Mouse (Mus musculus) forebrain, embryonic 14.5 days (tissue): Measurements from ENCODE around the gene Sirt6. TPM values are rescaled to one million over a fixed set of nuclear protein-coding genes. Genes with fewer than 3 reads are reported as not detected.

Experiments used
- ATAC-seq: fragments of 200-750 bp; cut with Nextera tagmentation; 2 replicates; pipeline ENCODE4 v1.8.0; 2017; ENCODE audit warnings: mild to moderate bottlenecking, moderate library complexity
- DNase-seq: peaks from one replicate; pipeline ENCODE4 v3.0.0-alpha.2; 2015; ENCODE audit warnings: low spot score
- H3K27ac ChIP-seq: fragments of 300-500 bp; sonication (generic); 2 replicates; pipeline ENCODE4 v1.5.1; 2014; ENCODE audit warnings: low read depth, mild to moderate bottlenecking, control low read depth, low read length, moderate library complexity
- H3K27me3 ChIP-seq: fragments of 300-500 bp; sonication (generic); replicated peaks from 2 replicates; pipeline ENCODE4 v1.6.1; 2014; ENCODE audit warnings: low read length, control low read depth, mixed read lengths; ENCODE audit not compliant: control insufficient read depth, insufficient read depth
- H3K36me3 ChIP-seq: fragments of 300-500 bp; sonication (generic); 2 replicates; pipeline ENCODE4 v1.6.1; 2014; ENCODE audit warnings: low read length, control low read depth; ENCODE audit not compliant: control insufficient read depth, insufficient read depth
- H3K4me1 ChIP-seq: fragments of 300-500 bp; sonication (generic); 2 replicates; pipeline ENCODE4 v1.6.1; 2014; ENCODE audit warnings: antibody characterized with exemption, low read length, control low read depth; ENCODE audit not compliant: control insufficient read depth, insufficient read depth
- H3K4me2 ChIP-seq: fragments of 300-500 bp; sonication (generic); 2 replicates; pipeline ENCODE4 v1.6.1; 2014; ENCODE audit warnings: mild to moderate bottlenecking, control low read depth, low read length
- H3K4me3 ChIP-seq: fragments of 300-500 bp; sonication (generic); 2 replicates; pipeline ENCODE4 v1.5.1; 2014; ENCODE audit warnings: low read depth, low read length, control low read depth
- H3K9ac ChIP-seq: fragments of 300-500 bp; sonication (generic); 2 replicates; pipeline ENCODE4 v1.6.1; 2014; ENCODE audit warnings: mild to moderate bottlenecking, low read length, control low read depth, moderate library complexity
- H3K9me3 ChIP-seq: fragments of 300-500 bp; sonication (generic); replicated peaks from 2 replicates; pipeline ENCODE4 v1.6.1; 2016; ENCODE audit warnings: low read length, control low read depth, mixed read lengths; ENCODE audit not compliant: control insufficient read depth
- WGBS: fragments of 180-500 bp; shearing (Covaris S2); extraction: QIAGEN DNeasy Blood & Tissue Kit; methylation state at CpG from one replicate; pipeline ENCODE4 v1.1.7; 2014; 5-methylcytosine and 5-hydroxymethylcytosine counted together
- polyA plus RNA-seq: library from polyadenylated mRNA; unstranded; fragments of >200 nt; fragmentation: Nextera tagmentation; extraction: Ambion mirVana; gene quantifications from 2 replicates; pipeline ENCODE4 v1.2.1, GENCODE M21; 2014

Sirt6 gene
- polyA plus RNA-seq, 1 experiment from 2014 or later = 47.4 TPM

- no peak for ATAC-seq
- peak within 1 kb of the TSS; percentile 80 for H3K27ac ChIP-seq
- DNase-seq = no peak
- peaks cover 13% of the 10 kb centered on the region for H3K4me1 ChIP-seq
- peaks cover 20% of the 10 kb centered on the region for H3K36me3 ChIP-seq
- H3K4me2 ChIP-seq = peak within 1 kb of the TSS; percentile 84
- no peaks in the 10 kb centered on the region for H3K9me3 ChIP-seq
- H3K9ac ChIP-seq = peak within 1 kb of the TSS; percentile 87
- no peaks in the 10 kb centered on the region for H3K27me3 ChIP-seq
- H3K4me3 ChIP-seq = peak within 1 kb of the TSS; percentile 78
- 85% methylated on average over 16 of the region's 16 CpGs for WGBS
These were observed 793 bp upstream of the Sirt6 start, which contains the start of gene Ankrd24 for GRCm38 (mm10) chr10:81628390-81628789. TSS of gene Ankrd24 (plus strand) at chr10:81628540.

DNA sequence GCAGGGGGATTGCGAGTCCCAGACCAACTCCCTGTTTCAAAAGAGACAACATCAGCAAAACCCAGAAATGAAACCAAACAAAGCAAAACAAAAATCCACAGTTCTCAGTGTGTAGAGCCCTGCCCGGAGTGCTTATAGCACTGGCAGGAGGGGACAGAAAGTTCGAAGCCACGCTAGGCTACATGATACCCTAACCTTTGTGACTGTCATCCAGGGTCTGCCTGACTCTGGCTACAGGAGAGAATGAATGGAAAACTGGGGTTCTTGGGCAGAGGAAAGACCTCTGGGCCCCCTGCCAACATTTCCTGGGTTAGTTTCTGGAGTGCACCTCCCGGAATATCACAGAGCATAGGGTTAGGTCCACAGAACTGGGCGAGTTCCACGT lies 231 bp upstream of the Sirt6 start:
- ATAC-seq (peak; percentile 47), DNase-seq (no peak)
- Histone ChIP-seq H3K4me2 (peak overlapping the region; percentile 84), H3K27me3 (no peaks in the 10 kb centered on the region), H3K9ac (peak overlapping the region; percentile 87), H3K36me3 (peaks cover 23% of the 10 kb centered on the region), H3K9me3 (no peaks in the 10 kb centered on the region), H3K27ac (peak overlapping the region; percentile 80), H3K4me1 (peaks cover 10% of the 10 kb centered on the region), H3K4me3 (peak overlapping the region; percentile 78)
- WGBS = 69% methylated on average over 7 of the region's 7 CpGs

- H3K4me3 ChIP-seq = peak overlapping the region; percentile 78
- 92% methylated on average over 22 of the region's 22 CpGs for WGBS
These were observed 1.2 kb downstream of the Sirt6 start for GRCm38 (mm10) chr10:81626101-81626993.

GRCm38 (mm10) chr10:81623441-81623840 lies 4.2 kb downstream of the Sirt6 start:
- DNase-seq = no peak
- Histone ChIP-seq H3K27me3 (no peaks in the 10 kb centered on the region), H3K9me3 (no peaks in the 10 kb centered on the region), H3K27ac (no peak overlapping the region), H3K4me1 (peaks cover 10% of the 10 kb centered on the region), H3K4me3 (no peak overlapping the region), H3K4me2 (no peak overlapping the region), H3K9ac (no peak overlapping the region), H3K36me3 (peaks cover 45% of the 10 kb centered on the region)
- ATAC-seq = no peak
- WGBS = 68% methylated on average over 8 of the region's 8 CpGs

More at GRCm38 (mm10) chr10:81626101-81626993, 1.2 kb downstream of the Sirt6 start:
- no peak for DNase-seq
- Histone ChIP-seq H3K9ac (peak overlapping the region; percentile 87), H3K27ac (peak overlapping the region; percentile 80; the same call in 1 of the 2 replicates), H3K36me3 (peaks cover 37% of the 10 kb centered on the region), H3K4me1 (peaks cover 10% of the 10 kb centered on the region), H3K4me2 (peak overlapping the region; percentile 84), H3K27me3 (no peaks in the 10 kb centered on the region), H3K9me3 (no peaks in the 10 kb centered on the region)
- ATAC-seq = peak; percentile 1; the same call in 1 of the 2 replicates

GRCm38 (mm10) chr10:81620786-81621185 lies 6.8 kb downstream of the Sirt6 start:
- Histone ChIP-seq H3K9me3 (no peaks in the 10 kb centered on the region), H3K4me1 (no peaks in the 10 kb centered on the region), H3K4me3 (no peak overlapping the region), H3K9ac (no peak overlapping the region), H3K27ac (no peak overlapping the region), H3K4me2 (no peak overlapping the region), H3K36me3 (peaks cover 45% of the 10 kb centered on the region), H3K27me3 (no peaks in the 10 kb centered on the region)
- WGBS = 62% methylated on average over 9 of the region's 9 CpGs
- ATAC-seq = no peak
- no peak for DNase-seq

DNA sequence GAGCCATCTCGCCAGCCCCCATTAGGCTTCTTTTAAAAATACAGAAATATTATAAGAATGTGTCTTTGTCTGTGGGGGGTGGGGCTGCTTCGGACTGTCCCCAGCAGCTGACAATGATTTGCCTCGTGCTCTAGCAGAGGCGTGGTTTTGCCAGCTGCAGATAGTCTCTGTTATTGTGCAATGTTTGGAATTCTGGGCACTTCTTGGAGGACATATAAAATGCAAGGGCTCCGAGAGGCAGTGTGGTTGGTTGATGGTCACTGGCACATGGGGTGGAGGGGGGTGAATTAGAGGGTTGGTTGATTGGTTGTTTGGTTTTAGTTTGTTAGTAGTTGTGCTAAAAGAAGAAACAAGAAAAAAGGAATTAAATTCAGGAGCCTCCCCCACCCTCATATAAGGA lies 7.6 kb downstream of the Sirt6 start:
- Histone ChIP-seq H3K9me3 (no peaks in the 10 kb centered on the region), H3K27me3 (no peaks in the 10 kb centered on the region), H3K9ac (no peak overlapping the region), H3K4me1 (no peaks in the 10 kb centered on the region), H3K4me2 (no peak overlapping the region), H3K36me3 (peaks cover 41% of the 10 kb centered on the region), H3K27ac (no peak overlapping the region), H3K4me3 (no peak overlapping the region)
- ATAC-seq = no peak
- DNase-seq = no peak
- WGBS = 93% methylated on average over 5 of the region's 5 CpGs

DNA sequence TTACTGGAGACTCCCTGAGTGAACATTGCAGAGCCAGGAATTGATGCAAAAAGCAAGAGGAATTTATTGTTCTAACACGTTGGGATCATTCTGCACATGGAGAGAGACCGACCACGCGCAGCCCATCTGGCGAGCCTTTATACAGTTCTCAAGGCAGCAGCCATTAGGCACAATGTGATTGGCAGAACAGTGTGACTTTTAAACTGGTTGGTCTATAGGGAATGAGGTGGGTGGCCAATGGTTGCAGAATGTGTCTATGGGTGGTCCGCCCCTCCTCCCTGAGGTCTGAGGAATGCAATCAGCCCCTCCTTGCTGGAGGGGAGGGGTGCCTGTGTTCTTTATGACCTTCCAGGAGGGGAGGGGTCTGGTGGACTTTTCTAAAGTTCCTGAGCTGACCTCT lies 12.1 kb downstream of the Sirt6 start:
- Histone ChIP-seq H3K36me3 (peaks cover under 1% of the 10 kb centered on the region; the same call in 1 of the 2 replicates), H3K9ac (no peak overlapping the region), H3K4me1 (no peaks in the 10 kb centered on the region), H3K4me2 (no peak overlapping the region), H3K9me3 (0 out of 2 replicates have a peak, but pooled peaks cover 4% of the 10 kb centered on the region), H3K4me3 (no peak overlapping the region), H3K27ac (no peak overlapping the region), H3K27me3 (no peaks in the 10 kb centered on the region)
- 67% methylated on average over 6 of the region's 6 CpGs for WGBS
- DNase-seq (no peak), ATAC-seq (no peak)

DNA sequence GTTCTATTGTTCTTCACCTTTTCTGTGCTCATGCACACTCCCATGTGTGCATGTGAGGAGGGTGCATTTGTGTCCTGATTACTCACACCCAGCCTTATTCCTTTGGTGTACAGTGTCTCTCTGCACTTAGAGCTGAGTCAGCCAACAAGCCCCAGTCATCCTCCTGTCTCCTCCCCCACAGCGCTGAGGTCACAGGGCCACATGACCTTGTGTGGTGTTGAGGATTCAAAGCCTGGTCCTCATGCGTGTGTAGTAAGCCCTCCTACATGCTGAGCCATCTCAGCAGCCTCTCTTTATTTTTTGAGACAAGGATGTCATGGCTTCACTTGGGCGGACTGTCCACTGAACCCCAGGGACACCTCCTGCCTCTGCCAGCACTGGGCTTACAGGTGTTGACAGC lies 14.8 kb downstream of the Sirt6 start:
- no peak overlapping the region for H3K4me3 ChIP-seq
- no peak overlapping the region for H3K4me2 ChIP-seq
- DNase-seq (no peak), ATAC-seq (no peak)
- H3K27me3 ChIP-seq = no peaks in the 10 kb centered on the region
- H3K36me3 ChIP-seq = no peaks in the 10 kb centered on the region
- H3K9ac ChIP-seq = no peak overlapping the region
- WGBS = 70% methylated on average over 3 of the region's 3 CpGs
- H3K27ac ChIP-seq = no peak overlapping the region
- 0 out of 2 replicates have a peak, but pooled peaks cover 4% of the 10 kb centered on the region for H3K9me3 ChIP-seq
- H3K4me1 ChIP-seq = no peaks in the 10 kb centered on the region

DNA sequence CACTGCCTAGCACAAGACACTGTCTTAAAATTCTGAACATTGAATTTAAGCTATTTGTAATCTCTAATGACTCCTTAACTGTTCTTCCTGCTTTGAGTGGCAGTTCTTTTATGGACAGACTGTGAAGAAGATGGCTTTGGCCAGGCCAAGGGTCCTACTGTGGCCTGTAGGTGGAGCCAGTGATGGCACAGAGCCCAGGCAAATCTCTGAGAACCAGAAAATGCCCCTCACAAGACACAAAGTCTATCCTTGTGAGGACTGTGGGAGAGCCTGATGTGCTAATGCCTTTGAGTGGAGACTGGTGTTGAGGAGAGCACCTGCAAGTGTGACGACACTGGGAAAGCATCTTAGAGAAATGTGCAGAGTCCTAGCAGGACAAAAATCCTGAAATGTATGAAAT lies 19.3 kb downstream of the Sirt6 start:
- Histone ChIP-seq H3K4me3 (no peak overlapping the region), H3K27ac (no peak overlapping the region), H3K4me2 (no peak overlapping the region), H3K27me3 (no peaks in the 10 kb centered on the region), H3K9ac (no peak overlapping the region), H3K9me3 (0 out of 2 replicates have a peak, but pooled peaks cover 4% of the 10 kb centered on the region), H3K4me1 (peaks cover 4% of the 10 kb centered on the region), H3K36me3 (no peaks in the 10 kb centered on the region)
- no peak for DNase-seq
- WGBS = 93% methylated on average over 1 of the region's 1 CpGs
- no peak for ATAC-seq
